Mouse (Mus musculus): Measurements from ENCODE around the gene AC170998.1. TPM values are rescaled to one million over a fixed set of nuclear protein-coding genes. Genes with fewer than 3 reads are reported as not detected.
A peak's percentile ranks its signal among the peaks of the same experiment; 100 is the strongest.
"Not testable (repeated sequence)": the region's sequence is repeated elsewhere in the genome, so short reads cannot be mapped to it uniquely, and the experiment has no call there.

Gene AC170998.1
- total RNA-seq, 4 experiments from 2014 or later: 1.3 to 4.8 (median 1.5) TPM

- no peak for DNase-seq (ENCODE audit: low spot score in 2 of 2)
These were observed 19.2 kb upstream of the AC170998.1 start for GRCm38 (mm10) chr17:28706697-28707096.

- DNase-seq (ENCODE audit: low spot score in 2 of 2): no peak
These were observed 18.7 kb upstream of the AC170998.1 start for GRCm38 (mm10) chr17:28707136-28707627.

DNA sequence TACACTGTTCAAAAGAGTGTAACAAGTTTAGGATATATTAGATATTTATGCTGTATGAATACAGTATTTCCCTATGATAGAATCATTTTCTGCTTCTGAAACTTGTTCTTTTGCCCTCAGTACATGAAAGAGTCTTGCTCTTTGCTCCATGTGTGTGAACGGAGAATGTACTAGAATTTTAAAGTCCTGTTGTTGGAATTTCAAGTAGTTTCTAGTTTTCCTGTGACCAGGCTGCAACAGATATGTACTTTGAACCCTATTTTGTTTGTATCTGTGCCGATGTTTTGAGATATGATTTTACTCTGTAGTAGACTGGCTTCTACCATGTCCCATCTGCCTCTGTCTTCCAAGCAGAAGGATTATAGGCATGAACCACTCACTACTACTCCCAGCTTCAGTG is 18.1 kb upstream of the AC170998.1 start:
- no peak for DNase-seq (ENCODE audit: low spot score in 2 of 2)

DNA sequence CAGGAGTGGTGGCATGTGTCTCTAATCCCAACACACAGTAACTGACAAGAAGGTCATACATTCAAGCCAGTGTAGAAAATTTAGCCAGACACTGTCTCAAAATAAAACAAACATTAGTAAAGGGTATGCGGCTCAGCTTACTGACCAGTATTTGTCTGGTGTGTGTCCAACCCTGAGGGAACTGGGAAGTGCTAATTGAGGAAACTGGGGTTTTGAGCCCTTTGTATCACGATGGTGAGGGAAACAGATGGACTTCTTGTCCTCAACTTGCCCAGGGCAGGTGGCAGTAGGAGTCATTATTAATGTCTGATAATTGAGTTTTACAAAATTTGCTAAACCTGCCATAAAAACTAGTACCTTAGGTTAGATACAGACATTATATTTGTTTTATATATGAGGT is 16.9 kb upstream of the AC170998.1 start:
- no peak for DNase-seq (ENCODE audit: low spot score in 2 of 2)

GRCm38 (mm10) chr17:28709552-28710290 is 16.2 kb upstream of the AC170998.1 start:
- DNase-seq (ENCODE audit: low spot score in 2 of 2): no peak

DNA sequence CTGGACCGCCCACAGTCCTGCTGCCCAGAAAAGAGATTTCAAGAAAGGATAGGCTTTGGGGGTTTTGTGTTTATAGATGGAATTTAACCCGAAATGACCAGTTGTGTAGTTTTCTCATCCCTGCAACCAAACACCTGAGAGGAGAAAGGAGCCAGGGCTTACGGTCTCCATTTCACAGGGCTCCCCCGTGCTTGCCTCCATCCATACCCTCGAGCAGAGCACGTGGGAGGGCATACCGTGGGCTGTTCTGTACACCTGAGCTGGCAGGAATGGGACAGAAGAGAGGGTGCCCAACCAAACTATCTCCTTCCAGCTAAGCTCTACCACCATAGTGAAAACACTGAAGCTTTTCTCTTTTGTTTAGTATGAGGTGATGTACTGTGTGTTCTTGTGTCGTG is 15.6 kb upstream of the AC170998.1 start:
- DNase-seq (ENCODE audit: low spot score in 2 of 2): no peak

- DNase-seq (ENCODE audit: low spot score in 2 of 2): no peak
These were observed 14.6 kb upstream of the AC170998.1 start for GRCm38 (mm10) chr17:28711237-28711636.

DNA sequence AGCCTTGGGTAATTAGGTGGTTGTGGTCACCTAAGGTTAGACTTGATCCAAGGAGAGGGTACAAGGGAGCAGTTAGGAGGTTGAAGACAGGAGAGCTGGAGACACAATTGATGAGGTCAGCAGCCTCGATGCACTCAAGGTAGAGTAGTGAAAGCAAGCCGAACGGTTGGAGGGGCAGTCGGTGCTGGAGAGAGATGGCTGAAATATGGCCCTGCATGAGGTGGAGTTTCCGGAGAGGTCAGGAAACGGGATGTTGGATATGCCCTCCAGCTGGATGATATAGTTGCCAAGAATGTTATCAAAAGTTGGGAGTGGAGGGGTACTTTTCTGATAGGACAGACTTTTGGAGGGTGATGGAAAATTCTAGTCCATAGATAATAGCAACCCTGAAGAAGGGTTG is 13.6 kb upstream of the AC170998.1 start:
- DNase-seq (ENCODE audit: low spot score in 2 of 2): no peak

DNA sequence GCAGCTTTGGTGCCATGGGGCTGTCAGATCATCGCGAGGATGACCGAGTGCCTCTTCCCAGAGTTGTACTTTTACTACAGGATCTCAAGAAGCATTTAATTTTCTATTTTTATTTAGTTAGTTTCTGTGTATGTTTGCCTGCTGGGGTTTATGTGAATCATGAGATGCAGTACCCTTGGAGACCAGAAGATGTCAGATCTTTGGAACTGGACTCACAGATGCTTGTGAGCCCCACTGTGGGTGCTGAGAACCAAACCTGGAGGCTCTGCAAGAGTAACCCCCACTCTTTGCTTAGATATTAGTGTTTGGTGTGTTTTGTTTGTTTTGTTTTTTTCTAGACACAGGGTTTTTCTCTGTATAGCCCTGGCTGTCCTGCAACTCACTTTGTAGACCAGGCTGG is 11.9 kb upstream of the AC170998.1 start:
- no peak for DNase-seq (ENCODE audit: low spot score in 2 of 2)

DNA sequence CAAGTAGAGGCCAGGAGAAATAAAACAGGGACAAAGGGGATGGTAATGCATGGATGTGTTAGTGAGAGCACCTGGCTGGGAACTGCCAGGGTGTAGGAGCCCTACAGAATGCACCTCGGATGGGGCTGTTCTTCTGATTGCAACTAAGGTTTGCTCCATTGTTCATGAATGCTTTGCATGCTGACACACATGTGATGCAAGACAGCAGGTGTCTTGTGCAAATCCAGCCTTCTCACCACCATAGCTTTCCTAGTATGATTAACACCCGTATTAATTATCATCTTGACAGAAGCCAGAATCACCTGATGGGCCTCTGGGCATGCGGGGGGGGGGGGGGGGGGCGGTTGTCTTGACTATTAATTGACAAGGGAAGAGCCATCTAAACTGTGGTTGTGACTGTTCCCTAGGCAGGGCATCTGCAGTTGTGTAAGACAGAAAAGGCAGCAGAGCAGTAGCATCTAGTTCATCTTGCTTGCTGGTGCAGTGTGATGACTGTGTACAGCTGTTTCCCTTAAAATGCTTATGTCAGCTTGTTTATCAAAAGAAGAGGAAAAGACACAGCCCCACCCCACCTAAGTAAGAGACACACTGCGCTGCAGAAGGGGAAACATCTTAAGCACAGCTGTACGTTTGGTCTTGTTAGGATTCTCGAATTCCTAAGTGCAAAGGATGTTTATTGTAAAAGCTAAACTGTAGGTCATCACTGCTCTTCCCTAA is 9.9 kb upstream of the AC170998.1 start:
- DNase-seq (ENCODE audit: low spot score in 2 of 2): no peak

- DNase-seq (ENCODE audit: low spot score in 2 of 2): no peak
These were observed 8.3 kb upstream of the AC170998.1 start for GRCm38 (mm10) chr17:28717535-28717934.

DNA sequence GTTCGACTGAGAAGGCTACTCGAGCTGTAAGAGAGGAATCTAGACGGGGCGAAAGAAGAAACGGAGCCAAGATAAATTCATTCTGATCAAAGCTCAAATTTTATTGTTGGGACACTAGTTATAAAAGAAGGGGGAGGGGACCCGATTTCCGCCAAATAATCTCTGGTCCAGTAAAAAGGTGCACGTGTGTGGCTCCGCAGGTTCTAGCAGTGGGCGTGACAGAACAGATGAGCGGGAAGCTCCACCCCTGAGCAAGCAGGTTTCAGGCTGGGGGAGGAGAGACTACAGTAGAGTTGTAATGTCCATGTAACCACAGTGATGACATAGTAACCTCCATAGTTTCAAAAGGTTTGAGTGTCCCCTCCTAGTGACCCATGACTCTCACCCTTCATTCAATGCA is 1.6 kb downstream of the AC170998.1 start:
- not testable (repeated sequence) for DNase-seq (ENCODE audit: low spot score in 2 of 2)

GRCm38 (mm10) chr17:28735317-28736105 is 9.6 kb downstream of the AC170998.1 start:
- DNase-seq (ENCODE audit: low spot score in 2 of 2): no peak

GRCm38 (mm10) chr17:28736486-28736885 is 10.6 kb downstream of the AC170998.1 start:
- no peak for DNase-seq (ENCODE audit: low spot score in 2 of 2)

DNA sequence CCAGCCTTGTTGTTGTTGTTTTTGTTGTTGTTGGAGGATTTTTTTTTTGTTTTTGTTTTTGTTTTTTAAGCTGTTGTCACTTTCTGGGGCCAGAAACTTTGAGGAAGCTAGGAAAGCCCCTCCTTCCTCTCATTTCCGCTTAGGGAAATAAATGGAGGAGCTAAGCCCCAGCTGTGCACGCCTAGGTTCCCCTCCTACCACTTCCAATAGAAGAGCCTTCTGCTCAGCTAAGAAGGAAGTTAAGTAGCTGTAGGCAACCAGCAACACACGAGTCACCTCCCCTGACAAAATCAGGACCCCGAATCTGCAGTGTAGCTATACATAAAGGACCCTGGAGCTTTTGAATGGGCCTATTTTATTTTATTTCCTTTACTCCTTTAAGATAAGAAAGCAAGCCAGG is 12.1 kb downstream of the AC170998.1 start:
- DNase-seq (ENCODE audit: low spot score in 2 of 2): no peak

- DNase-seq (ENCODE audit: low spot score in 2 of 2): no peak
These were observed 13.4 kb downstream of the AC170998.1 start for GRCm38 (mm10) chr17:28739244-28739643.

- peak; percentile 34 to 79 for DNase-seq (ENCODE audit: low spot score in 2 of 2)
These were observed 17.4 kb downstream of the AC170998.1 start for GRCm38 (mm10) chr17:28743145-28743866.

GRCm38 (mm10) chr17:28743916-28744315 is 18.0 kb downstream of the AC170998.1 start:
- no peak for DNase-seq (ENCODE audit: low spot score in 2 of 2)

GRCm38 (mm10) chr17:28745773-28746172 is 19.9 kb downstream of the AC170998.1 start:
- peak in 1 of 2 experiments; percentile 36 for DNase-seq (ENCODE audit: low spot score in 2 of 2)

GRCm38 (mm10) chr17:28748001-28748400 is 22.1 kb downstream of the AC170998.1 start:
- no peak for DNase-seq (ENCODE audit: low spot score in 2 of 2)

DNA sequence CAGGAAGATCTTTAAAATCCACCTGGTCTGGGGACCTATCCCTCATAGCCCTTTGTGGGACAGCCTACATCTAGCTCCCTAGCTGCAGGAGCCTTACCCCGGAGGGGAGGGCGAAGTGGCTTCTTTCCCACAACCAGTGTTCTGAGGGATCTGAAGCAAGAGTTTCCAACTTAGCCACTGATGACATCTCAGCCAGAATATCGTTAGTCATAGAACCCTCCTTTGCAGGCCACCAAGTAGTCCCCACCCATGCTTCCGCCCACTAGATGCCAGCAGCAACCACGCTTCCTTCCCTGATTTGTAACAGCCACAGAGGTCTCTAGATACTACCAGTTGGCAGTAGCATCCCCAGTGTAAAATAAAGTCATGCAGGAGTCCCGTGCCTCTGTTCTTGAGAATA is 24.7 kb downstream of the AC170998.1 start:
- no peak for DNase-seq (ENCODE audit: low spot score in 2 of 2)

Data from left cerebral cortex, adult 8-10 months (tissue).